Mouse (Mus musculus) c-Kit-positive CD71-negative TER-119-negative erythroid progenitor cells, embryonic 14.5 days (primary cell): ENCODE data around the gene Lhb.
"Not testable (repeated sequence)": the region's sequence is repeated elsewhere in the genome, so short reads cannot be mapped to it uniquely, and the experiment has no call there.

ENCODE experiments used
- DNase-seq: peaks from one replicate; pipeline ENCODE4 v3.0.0-alpha.2; 2013; ENCODE audit warnings: low read depth

The Lhb gene

DNA sequence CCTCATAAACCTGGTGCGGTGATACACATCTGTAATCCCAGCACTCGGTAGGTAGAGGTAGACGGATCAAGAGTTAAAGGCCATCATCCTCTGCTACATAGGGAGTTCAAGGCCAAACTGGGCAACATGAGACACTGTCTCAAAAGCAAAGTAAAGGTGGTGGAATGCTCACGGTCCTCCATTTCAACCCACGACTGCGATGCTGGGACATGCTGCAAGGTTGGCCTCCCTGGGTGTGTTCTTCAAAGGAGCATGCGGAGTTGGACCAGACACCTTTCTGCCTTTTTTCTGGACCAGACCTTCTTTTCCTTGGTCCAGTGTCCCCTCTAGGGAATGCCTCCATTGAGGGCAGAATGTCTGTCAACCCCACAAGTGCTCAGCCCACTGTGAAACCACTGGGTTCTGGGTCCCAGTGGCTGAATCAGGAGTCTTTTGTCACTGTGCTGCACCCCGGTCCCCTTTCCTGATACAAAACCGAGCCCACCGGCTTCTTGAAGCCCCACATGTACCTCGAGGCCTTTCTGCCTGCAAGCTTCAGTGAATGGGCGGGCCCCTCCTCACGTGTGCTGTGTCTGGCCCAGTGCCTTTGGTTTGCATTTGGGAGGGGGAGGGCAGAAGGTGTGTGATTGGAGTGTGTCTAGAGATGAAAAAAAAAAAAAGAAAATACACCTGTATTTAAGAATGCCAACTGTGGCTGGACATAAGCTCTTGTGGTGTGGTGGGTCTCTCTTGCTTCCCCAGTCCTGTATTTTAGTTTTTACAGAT is 35.5 kb downstream of the Lhb start:
- no peak for DNase-seq

DNA sequence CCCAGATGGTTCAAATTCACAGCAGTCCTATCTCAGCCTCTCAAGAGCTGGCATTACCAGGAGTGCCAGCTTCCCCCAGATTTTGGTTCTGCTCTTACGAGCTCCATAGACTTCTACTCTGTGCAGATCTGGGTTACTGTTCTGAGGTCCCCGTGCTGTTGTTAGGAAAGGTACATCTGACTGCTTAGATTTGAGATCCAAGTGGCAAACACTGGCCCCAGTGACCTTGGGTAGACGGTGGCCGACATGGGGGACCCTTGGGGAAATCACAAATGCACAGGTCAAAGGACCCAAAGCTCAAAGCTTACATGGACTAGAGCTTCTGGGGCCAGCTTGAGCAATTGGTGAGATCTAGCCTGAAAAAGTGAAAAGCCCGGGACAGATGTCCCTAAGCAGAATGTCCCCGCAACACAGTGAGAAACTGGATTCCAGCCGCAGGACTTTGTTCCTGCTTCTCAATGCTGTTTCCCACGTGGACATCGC is 36.1 kb downstream of the Lhb start:
- no peak for DNase-seq

DNA sequence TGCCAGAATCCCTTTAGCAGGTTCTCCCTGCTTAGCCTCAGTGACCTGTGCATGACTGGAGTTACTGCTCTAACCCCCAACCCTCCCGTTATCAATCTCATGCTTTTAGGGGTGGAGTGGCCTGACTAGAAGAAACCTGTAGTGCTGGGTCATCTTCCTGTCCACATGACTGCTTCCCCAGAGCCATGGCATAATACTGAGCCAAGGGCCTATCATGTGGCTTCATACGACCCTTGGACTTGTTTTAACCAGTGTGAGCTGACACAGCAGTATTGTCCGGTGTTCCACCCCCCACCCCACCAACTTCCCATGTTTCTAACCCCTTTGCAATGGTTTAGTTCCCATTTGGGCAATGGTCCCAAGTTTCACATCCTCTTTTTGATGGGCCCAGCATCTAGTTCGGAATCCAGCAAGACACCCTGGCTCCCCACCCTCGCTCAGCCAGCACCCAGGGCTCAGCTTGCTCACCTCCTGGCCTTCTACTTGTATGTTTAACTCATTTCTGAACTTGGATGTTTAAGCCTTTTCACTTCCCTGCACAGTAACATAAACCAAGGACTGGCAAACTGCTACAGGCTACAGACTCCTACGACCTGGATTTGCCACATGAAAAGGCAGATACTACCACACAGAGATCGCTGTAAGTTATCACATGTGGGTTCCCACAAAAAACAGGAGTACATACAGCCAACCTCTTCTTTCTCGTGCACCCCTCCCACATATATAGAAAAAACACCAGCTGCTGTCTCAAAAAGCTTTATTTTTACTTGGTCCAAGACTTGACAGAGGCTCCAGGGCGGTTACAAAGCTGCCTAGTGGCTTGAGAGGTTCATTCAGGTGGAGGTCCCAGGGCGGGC is 36.8 kb downstream of the Lhb start:
- no peak for DNase-seq

DNA sequence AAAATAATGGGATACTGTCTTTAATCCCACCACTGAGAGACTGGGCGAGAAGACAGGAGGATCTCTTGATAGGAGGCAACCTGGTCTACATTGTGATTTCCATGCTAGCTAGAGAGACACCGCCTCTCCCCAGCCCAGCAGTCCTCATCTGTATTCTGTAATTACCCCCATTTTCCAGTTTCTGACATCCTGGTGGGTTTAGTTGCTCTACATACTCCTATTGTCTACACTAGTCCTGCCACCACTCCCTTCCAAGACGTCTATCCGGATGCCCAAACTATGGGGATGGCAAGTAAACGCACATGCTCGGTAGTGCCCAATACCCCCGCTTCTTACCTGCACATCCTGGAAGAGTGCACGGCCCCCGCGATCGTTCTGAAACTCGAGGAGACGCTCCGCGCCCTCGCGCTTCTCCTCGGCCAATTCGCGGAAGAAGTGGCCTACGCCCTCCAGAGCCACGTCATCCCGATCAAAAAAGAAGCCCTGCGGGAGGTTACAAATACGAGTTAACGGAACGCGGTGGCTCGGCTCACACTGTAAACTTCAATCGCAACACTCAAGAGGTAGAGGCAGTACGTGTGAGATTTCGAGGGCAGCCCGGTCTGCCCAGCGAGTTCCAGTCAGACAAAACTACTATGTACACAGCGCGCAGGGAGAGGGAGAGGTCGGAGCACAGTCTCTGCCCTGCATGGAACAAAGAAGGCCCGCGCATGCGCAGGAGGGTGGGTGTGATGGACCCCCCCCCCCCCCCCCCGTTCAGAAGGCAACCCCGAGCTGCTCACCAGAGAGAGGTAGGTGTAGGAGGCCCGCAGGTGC is 38.3 kb downstream of the Lhb start:
- DNase-seq, result no peak

DNA sequence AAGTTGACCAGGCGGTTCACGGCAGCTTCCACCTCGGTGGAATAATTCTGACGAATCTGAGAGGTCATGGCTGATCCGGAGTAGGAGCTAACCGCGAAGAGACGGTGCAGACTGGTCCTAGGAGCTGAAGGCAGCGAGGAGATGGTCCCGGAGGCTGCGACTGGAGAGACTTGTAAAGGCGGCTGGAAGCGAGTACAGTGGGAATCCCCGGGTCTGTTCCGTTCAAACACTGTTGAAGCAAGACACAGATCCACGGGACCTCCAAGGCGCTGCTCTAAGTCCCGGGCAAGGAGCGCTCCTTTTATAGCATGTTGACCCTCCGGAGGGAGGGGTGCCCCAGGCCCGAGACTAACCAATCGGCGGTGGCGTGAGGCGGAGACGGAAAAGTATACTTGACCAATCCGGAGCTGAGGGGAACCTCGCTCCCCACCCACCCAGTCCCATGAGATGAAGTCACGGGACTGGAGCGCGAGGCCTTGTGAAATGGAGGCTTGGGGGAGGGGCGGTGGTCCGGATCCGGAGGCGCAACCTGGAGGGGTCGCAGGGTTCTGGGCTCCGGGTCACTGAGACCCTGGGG is 39.0 kb downstream of the Lhb start, which contains the start of gene Ftl1:
TSS of gene Ftl1 (minus strand) at position 321 of the 577 bp plus-strand sequence.
- DNase-seq, result peak; percentile 96

DNA sequence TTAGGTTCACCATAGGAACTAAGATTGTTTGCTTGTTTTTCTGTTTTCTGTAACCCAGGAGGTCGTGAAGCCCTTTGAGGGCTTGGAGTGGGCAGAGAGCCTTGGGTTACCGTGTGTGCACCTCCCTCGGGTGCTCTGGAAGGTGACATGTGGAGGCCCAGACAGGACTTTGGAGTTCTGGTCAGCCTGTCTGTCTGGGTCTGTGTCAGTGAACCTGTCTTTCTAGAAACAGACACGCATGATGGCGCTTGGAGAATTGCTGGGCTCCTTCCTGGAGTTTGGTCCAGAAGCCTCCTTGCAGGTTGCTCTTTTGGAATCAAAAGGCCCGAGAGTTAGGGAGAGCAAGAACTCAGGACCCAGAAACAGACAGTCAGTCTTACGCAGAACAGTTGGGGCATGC is 39.8 kb downstream of the Lhb start:
- DNase-seq, result no peak

DNA sequence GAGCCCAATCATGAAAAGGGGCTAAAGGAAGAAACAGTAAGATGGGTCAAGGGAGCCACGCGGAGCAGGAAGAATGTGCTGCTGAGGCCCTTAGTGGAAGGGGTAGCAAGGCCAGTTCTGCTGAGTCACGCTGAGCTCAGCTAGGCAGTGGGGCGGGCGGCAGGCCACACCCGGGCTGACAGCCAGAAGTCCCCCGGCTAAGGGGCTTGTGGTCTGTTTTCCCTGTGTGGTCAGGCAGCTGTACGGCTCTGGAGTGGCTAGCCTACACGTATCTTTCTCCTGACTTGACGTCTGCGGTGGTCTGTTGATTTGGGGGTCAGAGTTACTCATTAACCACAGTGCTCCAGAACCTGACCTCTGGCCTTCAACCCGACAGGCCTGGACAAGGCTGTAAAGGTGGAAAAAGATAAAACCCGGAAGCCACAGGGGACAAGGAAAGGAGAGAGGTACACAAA is 40.3 kb downstream of the Lhb start:
- DNase-seq, result peak; percentile 62

DNA sequence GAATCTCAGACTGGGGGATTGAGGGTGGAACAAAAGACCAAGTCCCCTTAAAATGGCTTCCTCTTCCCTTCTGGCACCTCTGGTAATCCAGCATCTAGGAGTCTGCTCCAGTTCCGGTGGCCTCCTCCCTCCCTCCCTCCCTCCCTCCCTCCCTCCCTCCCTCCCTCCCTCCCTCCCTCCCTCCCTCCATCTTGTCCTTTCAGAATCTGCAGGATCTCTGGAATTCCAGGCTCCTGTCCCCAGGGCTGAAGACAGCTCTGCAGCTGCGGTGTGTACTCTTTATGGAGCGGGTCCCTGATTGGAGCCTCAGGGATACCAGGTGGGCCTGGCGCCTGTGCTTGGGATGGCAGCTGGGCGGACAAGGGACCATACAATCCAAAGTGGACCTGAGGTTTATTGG is 40.7 kb downstream of the Lhb start:
- no peak for DNase-seq

DNA sequence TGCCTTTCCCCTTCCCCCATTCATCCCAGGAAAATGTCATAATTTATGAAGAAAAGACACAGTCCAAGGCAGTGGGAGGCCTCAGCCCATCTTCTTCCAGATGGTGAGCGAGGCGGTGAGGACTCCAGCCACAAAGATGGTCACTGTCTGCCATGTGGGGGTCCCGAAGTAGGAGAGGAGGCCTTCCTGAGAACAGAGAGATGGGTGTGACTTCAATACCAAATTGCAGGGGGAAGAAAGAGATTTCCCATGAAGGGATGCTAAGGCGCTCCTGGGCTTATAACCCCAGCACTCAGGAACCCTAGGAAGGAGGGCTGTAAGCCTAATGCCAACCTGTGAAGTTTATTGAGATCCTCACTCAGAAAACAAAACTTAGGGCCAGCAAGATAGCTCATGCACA is 41.2 kb downstream of the Lhb start:
- no peak for DNase-seq

DNA sequence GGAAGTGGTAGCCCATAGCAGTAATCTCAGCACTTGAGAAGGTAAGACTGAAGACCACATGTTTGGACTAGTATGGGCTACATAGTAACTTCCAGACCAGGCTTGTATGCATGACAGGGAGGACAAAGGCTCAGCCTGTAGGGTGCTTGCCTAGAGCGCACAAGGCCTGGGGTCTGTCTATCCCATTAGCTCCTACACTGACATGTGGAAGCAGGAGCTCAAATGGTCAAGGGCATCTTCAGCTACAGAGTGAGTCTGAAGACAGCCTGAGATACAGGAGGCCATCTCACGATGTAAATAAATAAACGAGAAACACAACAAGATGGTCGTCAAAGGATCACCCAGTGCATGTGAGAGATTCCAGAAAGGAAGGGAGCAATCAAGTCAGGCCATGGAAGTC is 41.7 kb downstream of the Lhb start:
- no peak for DNase-seq

DNA sequence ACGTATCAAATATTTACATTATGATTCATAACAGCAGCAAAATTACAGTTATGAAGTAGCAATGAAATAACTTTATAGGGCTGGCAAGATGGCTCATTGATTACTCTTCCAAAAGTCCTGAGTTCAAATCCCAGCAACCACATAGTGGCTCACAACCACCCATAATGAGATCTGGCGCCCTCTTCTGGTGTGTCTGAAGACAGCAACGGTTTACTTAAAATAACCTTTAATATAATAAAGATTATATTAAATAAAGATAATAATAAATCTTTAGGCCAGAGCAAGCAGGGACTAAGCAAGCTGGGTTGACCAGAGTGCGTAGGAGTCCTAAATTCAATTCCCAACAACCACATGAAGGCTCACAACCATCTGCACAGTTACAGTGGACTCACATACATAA is 42.2 kb downstream of the Lhb start:
- not testable (repeated sequence) for DNase-seq

DNA sequence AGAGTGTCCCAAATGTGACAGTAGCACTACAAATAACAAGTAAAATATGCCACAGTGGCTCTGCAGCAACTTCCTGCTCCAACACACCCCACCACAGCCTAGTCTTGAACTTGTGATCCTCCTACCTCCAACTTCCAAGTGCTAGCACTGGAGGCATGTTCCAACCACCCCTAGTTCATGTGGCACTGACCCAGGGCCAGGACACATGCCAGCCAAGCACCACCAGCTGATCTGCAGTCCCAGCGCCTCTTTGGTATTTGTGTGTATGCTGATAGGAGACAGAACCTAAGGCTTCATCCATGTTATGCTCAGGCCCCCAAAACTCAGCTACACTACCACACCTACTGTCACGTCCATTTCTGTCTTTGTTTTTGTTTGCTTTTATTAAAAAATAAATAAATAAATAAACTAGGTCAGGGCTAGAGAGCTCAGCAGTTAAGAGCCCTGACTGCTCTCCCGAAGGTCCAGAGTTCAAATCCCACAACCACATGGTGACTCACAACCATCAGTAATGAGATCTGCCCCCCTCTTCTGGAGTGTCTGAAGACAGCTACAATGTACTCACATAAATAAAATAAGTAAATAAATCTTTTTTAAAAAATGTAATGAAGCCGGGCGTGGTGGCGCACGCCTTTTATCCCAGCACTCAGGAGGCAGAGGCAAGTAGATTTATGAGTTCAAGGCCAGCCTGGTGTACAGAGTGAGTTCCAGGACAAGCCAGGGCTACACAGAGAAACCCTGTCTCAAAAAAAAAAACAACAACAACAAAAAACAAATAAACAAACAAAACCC is 43.6 kb downstream of the Lhb start:
- DNase-seq, result no peak

DNA sequence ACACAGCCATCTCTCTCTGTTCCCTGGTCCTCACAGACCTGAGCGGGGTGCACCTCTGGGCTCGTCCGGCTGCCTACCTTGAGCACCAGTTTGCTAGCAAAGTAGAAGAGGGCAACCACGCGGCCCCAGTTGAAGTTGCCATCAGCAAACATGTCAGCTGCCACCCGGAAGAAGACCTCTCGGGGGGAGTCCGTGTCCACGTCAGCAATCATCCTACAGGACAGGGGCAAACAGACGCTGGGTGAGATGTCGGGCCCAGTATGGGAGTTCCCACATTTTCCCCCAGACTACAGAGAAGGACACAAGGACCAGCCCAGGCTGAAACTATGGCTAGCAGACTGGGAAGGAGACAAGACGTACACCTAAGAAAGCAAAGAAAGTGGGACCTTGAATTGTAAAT is 44.5 kb downstream of the Lhb start:
- DNase-seq, result no peak

DNA sequence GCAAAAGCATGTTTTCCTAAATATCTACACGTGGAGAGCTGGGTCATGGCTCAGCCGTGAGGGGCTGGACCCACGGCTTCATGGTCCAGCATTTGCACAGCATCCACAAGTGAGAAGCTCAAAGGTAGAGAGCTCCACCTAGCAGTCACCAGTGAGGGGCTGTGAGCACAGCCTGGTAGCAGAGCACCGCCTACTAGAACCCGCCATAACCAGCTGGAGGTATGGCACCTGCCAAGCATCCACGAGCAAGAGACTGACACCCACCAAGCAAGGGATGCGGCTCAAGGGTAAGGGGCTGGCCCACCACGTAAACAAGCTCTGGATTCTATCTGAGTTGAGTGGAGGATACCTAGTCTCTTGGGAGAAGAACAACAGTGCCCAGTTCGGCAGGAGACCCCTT is 44.9 kb downstream of the Lhb start:
- DNase-seq, result no peak

DNA sequence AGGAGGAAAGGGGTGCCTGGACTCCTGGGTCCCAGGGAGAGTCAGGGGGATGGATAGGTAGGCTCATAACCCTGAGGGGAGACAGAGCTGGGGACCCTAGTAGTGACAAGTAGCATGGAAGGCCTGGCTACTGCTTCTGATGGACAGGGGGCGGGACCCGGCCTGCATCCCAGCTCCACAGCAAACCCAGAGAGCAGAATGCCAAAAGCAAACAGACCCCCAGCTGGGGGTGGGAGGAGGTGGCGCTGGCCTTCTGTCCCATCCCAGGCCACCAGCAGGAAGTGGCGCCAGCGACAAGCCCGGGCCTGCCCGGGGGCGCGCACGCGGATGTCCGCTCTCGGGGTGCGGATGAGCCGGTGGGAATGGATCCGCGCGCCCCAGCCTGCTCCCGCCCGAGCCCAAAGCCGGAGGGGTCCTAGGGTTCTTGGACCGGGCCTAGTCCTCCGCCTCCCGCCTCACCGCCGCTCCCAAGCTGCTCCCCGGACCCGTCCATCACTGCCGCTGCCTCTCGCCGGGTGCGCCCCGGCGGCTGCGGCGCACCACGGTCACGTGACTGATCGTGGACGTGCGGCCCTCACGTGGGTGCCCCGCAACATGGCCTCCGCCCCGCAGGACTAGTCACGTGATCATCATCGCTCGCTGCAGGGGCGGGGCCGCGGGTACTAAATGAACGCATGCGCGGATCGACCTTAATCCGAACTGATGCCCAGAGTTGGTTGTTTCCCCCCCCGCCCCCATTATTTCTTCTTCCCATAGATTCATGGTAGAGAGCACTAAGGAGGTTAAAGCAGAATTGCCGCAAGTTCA is 45.9 kb downstream of the Lhb start, which contains the start of gene Bax:
TSS of gene Bax (minus strand) at position 616 of the 807 bp plus-strand sequence.
- peak; percentile 83 for DNase-seq

DNA sequence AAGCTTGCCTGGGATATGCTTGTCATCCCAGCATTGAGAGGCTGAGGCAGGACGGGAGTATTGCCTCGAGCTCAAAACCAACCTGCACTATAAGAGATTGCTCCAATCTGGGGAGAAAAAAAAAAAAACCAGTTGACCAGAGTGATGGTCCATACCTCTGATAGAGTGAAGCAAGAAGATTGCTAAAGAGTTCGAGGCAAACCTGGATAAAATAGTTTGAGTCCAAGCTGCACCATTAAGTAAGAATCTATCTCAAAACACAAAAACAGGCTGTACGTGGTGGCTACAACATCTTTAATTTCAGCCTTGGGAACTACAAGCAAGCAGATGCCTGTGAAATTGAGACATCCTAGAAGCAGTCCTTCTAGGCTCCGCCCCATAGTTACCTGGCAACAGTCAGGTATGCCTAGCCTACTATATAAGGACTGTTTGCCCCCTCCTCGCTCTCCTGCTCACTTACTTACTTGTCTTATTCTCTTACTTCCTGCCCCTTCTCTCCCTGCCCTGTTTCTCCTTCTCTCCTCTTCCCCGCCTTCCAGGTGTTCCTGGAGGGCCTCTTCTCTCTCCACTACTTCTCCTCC is 46.6 kb downstream of the Lhb start:
- DNase-seq, result no peak

DNA sequence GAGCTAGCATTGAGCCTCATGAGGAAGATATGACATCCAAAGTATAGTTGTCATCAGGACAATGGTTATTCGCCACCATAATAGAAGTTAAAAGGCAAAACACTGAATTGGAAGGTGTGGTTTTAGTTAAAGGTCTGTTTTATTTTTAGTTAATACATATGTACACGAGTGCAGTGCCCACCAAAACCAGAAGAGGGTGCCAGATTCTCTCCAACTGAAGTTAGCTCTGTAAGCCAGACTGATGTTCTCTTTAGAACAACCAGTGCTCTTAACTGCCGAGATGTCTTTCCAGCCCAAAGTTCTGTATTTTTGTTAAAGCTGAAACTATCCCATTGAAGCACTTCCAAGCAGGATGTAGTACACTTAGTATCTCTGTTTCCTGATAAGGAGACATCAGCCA is 50.2 kb downstream of the Lhb start:
- DNase-seq, result peak; percentile 72
